Mouse (Mus musculus): ENCODE measurements around the gene Fgfr2.

The Fgfr2 gene

GRCm38 (mm10) chr7:133123244-133123998 lies at the start of gene Fgfr2:
TSS of gene Fgfr2 (minus strand) at chr7:133123350.
- DNase-seq, result peak; percentile 71

GRCm38 (mm10) chr7:133171403-133172032 lies 48.4 kb upstream of the Fgfr2 start:
- peak; percentile 9 for DNase-seq

GRCm38 (mm10) chr7:133168928-133169327 lies 45.8 kb upstream of the Fgfr2 start:
- no peak for DNase-seq

- DNase-seq, result no peak
Measured at GRCm38 (mm10) chr7:133167903-133168302, 44.8 kb upstream of the Fgfr2 start.

DNA sequence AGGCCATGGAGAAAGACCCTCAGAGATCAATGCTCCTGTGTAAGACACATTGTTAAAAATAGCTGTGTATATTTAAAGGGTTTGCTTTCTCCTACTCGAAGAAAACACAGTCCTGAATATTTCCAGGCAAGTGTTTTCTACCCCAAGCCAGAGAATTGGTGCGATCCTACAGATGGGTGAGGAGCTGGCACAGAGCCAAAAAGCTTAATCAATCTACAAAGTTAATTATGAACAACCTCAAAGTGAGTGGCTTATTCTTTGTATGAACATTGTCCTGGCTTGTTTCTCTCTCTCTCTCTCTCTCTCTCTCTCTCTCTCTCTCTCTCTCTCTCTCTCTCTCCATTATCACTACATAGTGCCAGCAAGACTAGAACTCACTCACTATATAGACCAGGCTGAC lies 41.6 kb upstream of the Fgfr2 start:
- no peak for DNase-seq

- DNase-seq, result no peak
Measured at GRCm38 (mm10) chr7:133163011-133163410, 39.9 kb upstream of the Fgfr2 start.

DNA sequence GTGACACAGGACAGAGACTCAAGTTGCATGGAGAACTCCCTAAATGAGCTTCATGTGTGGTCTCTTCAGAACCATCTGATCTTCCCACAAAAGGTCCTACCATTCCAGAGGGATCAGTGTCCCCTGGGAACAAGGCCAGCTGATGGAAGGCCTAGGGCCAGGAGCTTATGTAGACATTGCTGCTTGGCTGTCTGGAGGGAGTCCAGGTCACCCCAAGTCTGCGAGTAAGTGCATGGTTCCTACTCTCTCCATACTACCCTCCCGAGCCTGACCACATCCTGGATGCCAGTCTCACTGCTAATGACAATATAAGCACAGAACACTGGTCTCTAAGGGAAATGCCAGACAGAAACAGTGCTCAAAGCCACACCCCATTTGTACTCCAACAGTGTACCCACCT lies 39.0 kb upstream of the Fgfr2 start:
- no peak for DNase-seq

DNA sequence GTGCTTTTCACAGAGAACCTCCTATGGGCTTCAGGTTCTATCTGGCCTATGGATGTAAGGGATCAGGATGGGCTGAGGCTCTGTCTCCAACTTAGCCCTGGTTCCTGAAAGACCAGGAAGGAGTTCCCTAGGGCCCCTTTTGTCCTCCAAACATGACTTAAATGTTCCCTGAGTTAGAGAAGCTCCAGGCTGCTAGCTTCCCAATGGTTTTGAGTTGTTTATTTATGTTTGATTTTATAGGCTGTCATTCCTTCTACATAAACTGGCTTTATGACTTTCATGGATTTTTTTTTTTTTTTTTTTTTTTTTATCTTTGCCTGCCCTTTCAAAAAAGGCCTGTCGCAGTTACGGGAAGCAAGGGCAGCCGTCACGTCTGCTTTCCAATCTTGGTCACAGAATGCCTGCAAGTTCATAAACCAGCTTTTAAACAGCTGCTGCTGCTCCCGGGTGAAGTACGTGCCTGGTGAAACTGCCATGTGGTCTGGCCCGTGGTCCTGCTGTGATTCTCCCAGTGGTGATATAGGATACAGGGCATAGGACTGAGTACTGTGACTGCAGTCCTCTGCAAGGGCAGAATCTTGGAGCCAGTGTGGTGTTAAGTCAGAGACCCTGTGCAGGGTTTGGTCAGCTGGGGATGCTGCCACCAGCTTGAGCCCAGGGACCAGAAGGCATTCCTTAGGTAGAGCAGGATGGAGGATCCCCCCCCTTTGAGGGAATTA lies 38.4 kb upstream of the Fgfr2 start:
- DNase-seq, result no peak

DNA sequence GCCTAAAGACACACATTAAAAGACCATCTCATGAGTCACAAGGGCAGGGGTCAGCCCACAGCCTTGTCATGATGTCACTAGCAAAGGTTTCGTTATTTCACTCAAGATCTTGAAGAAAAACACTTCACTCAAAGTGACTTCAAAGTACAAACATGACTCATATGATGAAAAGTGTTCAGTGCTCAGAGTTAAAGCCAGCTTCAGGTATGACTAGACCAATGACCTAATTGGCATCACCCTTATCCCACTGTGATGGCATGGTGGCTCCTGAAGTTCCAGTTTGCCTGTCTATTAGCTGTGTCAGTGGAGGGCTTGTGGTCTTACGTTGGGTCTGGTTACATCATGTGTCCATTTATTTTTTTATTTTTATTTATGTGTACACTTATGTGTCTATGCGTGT lies 36.4 kb upstream of the Fgfr2 start:
- DNase-seq, result no peak

DNA sequence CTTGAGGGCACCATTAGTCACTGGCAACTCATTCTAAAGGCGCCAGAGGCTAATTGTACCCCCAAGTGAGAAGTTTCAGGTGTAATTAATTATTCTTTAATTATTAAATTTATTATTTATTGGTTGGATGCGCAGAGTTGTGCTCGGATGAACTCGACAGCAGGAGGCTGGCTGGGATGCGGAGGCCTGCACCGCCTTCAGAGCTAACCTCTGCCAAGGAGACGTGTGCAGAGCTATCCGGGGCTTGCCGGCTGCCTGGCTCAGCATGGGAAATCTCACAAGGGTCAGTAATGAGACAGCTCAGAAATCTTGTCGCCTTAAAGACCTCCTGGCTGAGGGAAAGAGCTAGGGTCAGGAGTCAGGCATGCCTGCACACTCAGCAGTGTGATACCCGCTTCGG lies 32.5 kb upstream of the Fgfr2 start:
- no peak for DNase-seq

DNA sequence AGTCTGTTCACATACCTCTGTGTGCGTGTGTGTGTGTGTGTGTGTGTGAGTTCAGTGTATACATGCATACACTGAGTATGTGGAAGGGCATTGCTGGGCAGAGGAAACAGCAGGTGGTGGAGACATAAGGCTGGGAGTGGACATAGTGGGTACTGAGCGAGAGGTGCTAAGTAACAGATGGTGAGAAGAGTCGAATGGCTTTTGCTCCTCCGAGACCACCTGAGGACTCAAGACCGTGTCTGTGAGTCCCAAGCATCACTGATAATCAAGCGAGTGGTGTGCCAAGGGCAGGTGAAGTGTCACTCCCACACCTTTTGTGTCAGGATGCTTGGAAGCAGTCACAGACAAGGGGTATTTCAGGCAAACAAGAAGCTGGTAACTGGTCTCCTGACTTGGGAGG lies 31.7 kb upstream of the Fgfr2 start:
- no peak for DNase-seq

- DNase-seq, result no peak
Measured at GRCm38 (mm10) chr7:133139689-133140336, 16.7 kb upstream of the Fgfr2 start.

GRCm38 (mm10) chr7:133133552-133133951 lies 10.4 kb upstream of the Fgfr2 start:
- no peak for DNase-seq

DNA sequence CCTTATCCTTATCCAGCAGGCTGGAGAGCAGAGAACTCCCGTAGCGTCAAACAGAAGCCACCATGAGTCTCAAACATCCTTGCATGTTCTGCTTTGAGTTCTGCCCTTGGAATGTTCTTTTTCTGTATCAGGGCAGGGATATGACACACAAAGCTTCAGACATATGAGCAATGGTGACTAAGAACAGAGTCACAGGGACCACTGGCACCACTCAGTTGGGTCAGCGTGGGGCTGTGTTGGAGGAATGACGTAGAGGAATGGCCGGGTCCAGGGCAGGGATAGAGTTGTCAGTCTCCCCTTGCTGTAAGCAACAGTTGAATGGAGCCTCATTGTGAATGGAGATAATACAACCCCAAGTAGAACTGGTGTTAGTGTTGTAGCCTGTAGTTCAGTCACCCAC lies 9.6 kb upstream of the Fgfr2 start:
- no peak for DNase-seq

DNA sequence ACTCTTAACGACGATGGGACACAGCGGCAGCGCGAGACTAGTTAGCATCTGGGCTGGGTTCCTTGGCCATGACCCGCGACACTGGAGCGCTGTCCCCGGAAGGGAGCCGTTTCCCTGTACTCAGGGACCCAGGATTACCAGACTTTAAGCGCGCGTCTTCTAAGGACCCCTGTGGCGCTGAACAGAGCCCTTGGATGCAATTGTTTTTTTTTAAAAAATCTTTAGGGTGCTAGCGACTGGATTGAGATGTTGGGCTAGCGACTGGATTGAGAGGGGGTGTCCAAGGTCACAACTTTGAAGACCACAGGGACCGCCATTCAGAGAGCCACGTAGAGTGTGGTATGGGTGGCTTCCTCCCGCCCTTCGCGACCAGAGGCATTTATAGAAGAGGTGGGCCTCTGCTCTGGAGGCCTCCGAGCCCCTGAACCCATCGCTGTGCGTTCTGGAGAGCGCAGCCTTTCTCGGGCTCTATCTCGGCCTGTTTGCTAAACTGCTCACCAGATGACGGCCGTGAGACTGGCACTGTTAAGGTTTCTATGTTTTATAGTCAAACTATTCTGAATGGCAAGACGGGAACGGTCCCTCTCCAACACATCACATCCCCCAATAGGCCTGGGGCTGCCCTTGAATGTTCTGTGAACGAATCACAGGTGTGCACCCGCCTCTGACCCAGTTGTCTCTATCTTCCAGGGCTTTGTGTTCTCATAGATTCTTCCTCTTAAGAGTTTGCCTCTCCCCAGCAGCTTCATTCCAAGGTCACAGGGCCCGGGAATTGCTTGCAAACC lies 1.7 kb upstream of the Fgfr2 start:
- DNase-seq, result no peak

DNA sequence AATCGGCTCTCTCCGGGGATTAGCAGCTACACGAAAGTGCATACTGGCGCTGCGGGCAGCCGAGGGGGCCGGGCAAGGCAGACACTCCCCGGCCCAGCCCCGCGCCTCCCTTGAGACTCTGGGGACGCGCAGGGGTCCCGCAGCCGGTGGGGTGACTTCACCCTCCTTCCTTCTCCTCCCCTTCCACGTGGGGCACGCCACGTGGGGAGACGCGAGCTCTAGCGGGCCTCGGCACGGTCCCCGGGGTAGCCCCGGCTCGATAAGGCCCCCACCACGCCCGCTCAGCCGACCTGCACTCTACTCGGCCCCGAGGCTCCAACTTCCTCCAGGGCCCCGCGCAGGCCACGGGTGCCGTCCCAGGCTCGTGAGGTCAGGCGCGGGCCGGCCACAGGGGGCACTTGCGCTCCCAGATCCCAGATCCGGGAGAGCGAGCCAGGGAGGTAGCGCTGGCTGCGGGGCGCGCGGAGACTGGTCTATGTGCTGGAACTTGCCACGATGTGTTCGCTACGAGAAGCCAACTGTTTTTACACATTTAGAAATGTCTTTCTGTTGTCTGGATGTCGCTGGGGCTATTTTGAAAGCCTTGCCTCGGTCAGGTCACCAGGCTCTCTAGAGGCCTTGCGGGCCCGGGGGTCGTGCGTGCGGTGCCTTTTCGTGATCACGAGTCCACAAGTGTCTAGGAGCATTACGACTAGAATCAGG lies 1.0 kb upstream of the Fgfr2 start, which contains the start of gene Ctbp2:
Ctbp2 (minus strand) TSS at position 356 of the 702 bp plus-strand sequence.
- peak; percentile 85 for DNase-seq

GRCm38 (mm10) chr7:133122379-133123243 lies 539 bp downstream of the Fgfr2 start:
- DNase-seq, result peak; percentile 58

DNA sequence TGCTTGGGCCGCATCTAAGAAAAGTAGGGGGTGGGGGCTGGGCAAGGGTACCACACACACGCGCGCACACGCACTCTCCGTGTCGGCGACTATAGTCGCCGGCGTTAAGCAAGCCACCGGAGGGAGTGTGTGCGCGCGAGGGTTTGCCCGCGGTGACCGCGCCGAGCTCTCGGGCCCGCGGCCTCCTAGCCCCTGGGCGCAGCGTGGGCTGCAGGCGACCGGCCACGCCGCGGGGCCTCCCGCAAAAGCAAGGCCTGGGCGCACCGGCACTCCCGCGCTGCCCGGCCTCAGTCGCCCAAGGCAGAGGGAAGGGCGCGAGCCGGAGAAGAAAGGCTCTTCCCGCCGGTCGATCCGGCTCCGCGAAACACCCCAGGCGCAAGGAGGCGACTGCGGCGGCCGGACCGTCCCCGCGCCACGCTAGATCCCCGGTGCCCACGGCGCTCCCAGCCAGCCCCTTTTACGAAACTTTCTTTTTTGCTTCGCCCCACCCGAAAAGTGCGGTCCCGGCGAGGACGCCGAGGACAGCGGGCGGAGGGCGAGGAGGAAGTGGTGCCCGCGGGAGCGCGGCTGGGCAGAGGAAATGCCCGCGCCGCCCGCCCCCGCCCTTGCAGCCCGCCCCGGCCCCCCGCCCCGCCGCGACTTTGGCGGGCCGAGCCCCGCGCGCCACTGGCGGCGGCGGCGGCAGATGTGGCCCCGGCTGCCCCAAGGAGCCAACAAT lies 1.3 kb downstream of the Fgfr2 start:
- DNase-seq, result peak; percentile 58

DNA sequence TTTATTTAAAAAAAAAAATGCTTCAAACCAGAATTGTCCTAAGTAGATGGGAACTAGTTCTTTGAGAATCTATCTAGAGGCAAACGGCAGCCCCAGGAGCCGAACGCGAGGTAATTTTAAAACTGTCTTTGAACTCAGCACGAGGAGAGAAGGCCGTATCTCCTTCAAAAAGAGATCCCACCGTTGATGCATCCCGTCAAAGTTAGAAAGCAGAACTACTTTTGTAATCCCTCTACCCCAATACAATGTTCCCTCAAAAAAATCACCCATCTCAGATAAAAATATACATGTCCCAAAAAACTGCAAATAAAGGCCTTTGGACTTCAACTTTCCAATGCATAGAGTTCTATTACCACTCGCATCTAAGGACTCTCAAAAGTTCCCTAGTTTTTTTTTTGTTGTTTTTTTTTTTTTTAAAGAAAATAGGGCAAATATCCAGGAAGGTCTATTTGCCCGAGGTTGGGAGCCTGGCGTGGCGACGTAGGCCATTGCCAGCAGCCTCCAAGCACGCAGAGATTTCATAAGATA lies 2.0 kb downstream of the Fgfr2 start:
- no peak for DNase-seq

DNA sequence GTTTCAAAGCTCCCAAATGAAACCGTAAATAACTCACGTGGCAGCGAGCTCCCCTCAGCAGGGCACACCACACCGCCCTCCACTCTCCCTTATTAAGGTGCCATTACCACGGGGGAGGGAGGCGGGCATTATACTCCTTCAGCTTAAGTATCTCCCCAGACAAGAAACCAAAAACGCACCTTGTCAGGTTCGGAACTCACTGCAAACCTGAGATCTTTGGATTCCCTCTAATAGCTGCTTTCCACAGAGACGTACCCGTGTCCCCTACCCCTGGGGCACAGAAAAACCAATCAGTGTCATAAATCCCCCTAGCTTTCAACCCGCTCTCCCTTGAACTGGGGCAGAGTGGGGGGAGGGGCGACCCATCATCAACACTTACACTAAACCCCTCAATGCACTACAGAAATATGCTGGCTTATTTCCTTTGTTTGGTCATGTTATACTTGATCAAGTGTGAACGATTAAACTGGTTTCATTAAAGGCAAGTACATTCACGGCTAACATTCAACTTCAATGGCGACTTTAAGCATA lies 2.9 kb downstream of the Fgfr2 start:
- DNase-seq, result no peak
